Mouse (Mus musculus) CH12.LX (cell line): ENCODE results near the gene Ccng2. TPM values are rescaled to one million over a fixed set of nuclear protein-coding genes. Genes with fewer than 3 reads are reported as not detected.

Source experiments
- DNase-seq: peaks from one replicate; pipeline ENCODE4 v3.0.0-alpha.2; 2013; ENCODE audit errors: extremely low read depth
- H3K27ac ChIP-seq: 2 replicates; pipeline ENCODE4 v1.5.1; 2012; ENCODE audit warnings: low read depth, mild to moderate bottlenecking, control low read depth, moderate library complexity; ENCODE audit not compliant: insufficient read depth
- H3K27me3 ChIP-seq: replicated peaks from 2 replicates; pipeline ENCODE3; 2012; ENCODE audit warnings: inconsistent platforms
- H3K36me3 ChIP-seq, 2 experiments: replicated peaks in 1 of 2; 2 replicates each; pipeline versions ENCODE3 to v1.6.1; 2012; ENCODE audit warnings: inconsistent platforms in 1 of 2, low read length in 1 of 2, mild to moderate bottlenecking in 1 of 2, mixed read lengths in 1 of 2, moderate library complexity in 1 of 2; ENCODE audit not compliant: control insufficient read depth in 1 of 2, insufficient read depth in 1 of 2
- H3K4me1 ChIP-seq, 2 experiments: 2 replicates each; pipeline ENCODE4 v1.6.1; 2012; ENCODE audit warnings: inconsistent platforms in 1 of 2, moderate library complexity in 1 of 2; ENCODE audit not compliant: insufficient read depth in 2 of 2, control insufficient read depth in 1 of 2
- H3K4me2 ChIP-seq: 2 replicates; pipeline ENCODE4 v1.6.1; 2012; ENCODE audit warnings: low read depth, mild to moderate bottlenecking, control low read depth; ENCODE audit not compliant: poor library complexity, insufficient read depth, severe bottlenecking
- H3K4me3 ChIP-seq, 3 experiments: fragments of 150-350 bp in 1 of 3; sonication (generic) in 1 of 3; replicated peaks in 1 of 3; 2 replicates each; pipeline versions ENCODE3 to v1.5.1; 2011 to 2012; ENCODE audit warnings: low read depth in 2 of 3, low read length in 2 of 3, mild to moderate bottlenecking in 2 of 3, moderate library complexity in 2 of 3, control low read depth in 1 of 3, improper control_type of control experiment in 1 of 3, inconsistent platforms in 1 of 3, mixed read lengths in 1 of 3; ENCODE audit not compliant: poor library complexity in 1 of 3
- H3K79me2 ChIP-seq: replicated peaks from 2 replicates; pipeline ENCODE4 v1.6.1; 2012; ENCODE audit warnings: mild to moderate bottlenecking, moderate library complexity; ENCODE audit not compliant: control insufficient read depth, poor library complexity, insufficient read depth, severe bottlenecking; ENCODE audit errors: extremely low read depth
- H3K9ac ChIP-seq: 2 replicates; pipeline ENCODE4 v1.6.1; 2012; ENCODE audit warnings: low read depth, mild to moderate bottlenecking, control low read depth, moderate library complexity; ENCODE audit not compliant: insufficient read depth
- H3K9me3 ChIP-seq: replicated peaks from 2 replicates; pipeline ENCODE3; 2012; ENCODE audit warnings: low read length, inconsistent platforms, mixed read lengths
- CHD1 ChIP-seq: IDR thresholded peaks from 2 replicates; pipeline ENCODE4 v1.6.1; 2012; ENCODE audit warnings: low read depth, low read length, improper control_type of control experiment, inconsistent platforms
- CHD2 ChIP-seq: IDR thresholded peaks from 2 replicates; pipeline ENCODE4 v1.6.1; 2011; ENCODE audit warnings: low read length, improper control_type of control experiment
- CTCF ChIP-seq, 2 experiments: IDR thresholded peaks in 1 of 2; conservative IDR thresholded peaks in 1 of 2; 2 replicates each; pipeline ENCODE4 v1.5.1; 2011 to 2012; ENCODE audit warnings: low read depth in 2 of 2, low read length in 2 of 2, improper control_type of control experiment in 1 of 2, inconsistent platforms in 1 of 2, mild to moderate bottlenecking in 1 of 2, moderate library complexity in 1 of 2
- ELF1 ChIP-seq: IDR thresholded peaks from 2 replicates; pipeline ENCODE4 v1.6.1; 2014; ENCODE audit warnings: low read depth, mild to moderate bottlenecking, inconsistent platforms, low read length, improper control_type of control experiment
- HCFC1 ChIP-seq: IDR thresholded peaks from 2 replicates; pipeline ENCODE4 v1.6.1; 2012; ENCODE audit warnings: low read depth, mild to moderate bottlenecking, inconsistent platforms, low read length, improper control_type of control experiment
- MAFK ChIP-seq: IDR thresholded peaks from 2 replicates; pipeline ENCODE4 v1.6.1; 2011; ENCODE audit warnings: low read length, improper control_type of control experiment; ENCODE audit not compliant: insufficient replicate concordance
- MYC ChIP-seq: IDR thresholded peaks from 2 replicates; pipeline ENCODE4 v1.6.1; 2011; ENCODE audit warnings: low read depth, mild to moderate bottlenecking, improper control_type of control experiment, low read length
- SMC3 ChIP-seq: IDR thresholded peaks from 2 replicates; pipeline ENCODE4 v1.6.1; 2011; ENCODE audit warnings: low read depth, low read length, improper control_type of control experiment
- TBP ChIP-seq: conservative IDR thresholded peaks from 2 replicates; pipeline ENCODE4 v1.6.1; 2011; ENCODE audit warnings: low read depth, low read length, improper control_type of control experiment
- TCF12 ChIP-seq: IDR thresholded peaks from 2 replicates; pipeline ENCODE4 v1.6.1; 2014; ENCODE audit warnings: low read depth, mild to moderate bottlenecking, inconsistent platforms, low read length, improper control_type of control experiment
- ZC3H11A ChIP-seq: IDR thresholded peaks from 2 replicates; pipeline ENCODE4 v1.6.1; 2012; ENCODE audit warnings: low read depth, mild to moderate bottlenecking, inconsistent platforms, low read length, improper control_type of control experiment
- dilution Hi-C: fragments of 300-500 bp; cut with MboI; formaldehyde crosslinking; loops from 2 replicates; pipeline ENCODE4 v1.14.3; 2020; ENCODE audit warnings: low sequenced_read_pairs; ENCODE audit not compliant: extremely low pct_unique_long_range_greater_than_20kb, extremely low pct_ligation_motif_present
- in situ Hi-C: fragments of 300-500 bp; cut with MboI; formaldehyde crosslinking; loops from 3 replicates; pipeline ENCODE4 v1.14.3; 2019; ENCODE audit warnings: low sequenced_read_pairs, low pct_ligation_motif_present, low pct_unique_long_range_greater_than_20kb, mixed read lengths
- polyA plus RNA-seq: library from polyadenylated mRNA; unstranded; fragments of >175 nt; gene quantifications from 2 replicates; pipeline ENCODE4 v1.2.1, GENCODE M21; 2012; ENCODE audit warnings: low read depth; ENCODE audit not compliant: insufficient read length
- total RNA-seq, 2 experiments: library from RNA; depleted of rRNA; stranded (reverse); fragments of 300-350 nt in 1 of 2; fragments of >200 nt in 1 of 2; gene quantifications; 2 replicates each; pipeline ENCODE4 v1.2.3; 2012 to 2014

Ccng2 gene
- total and polyA plus RNA-seq, 3 experiments: 6.2 to 23.1 (median 16.7) TPM

DNA sequence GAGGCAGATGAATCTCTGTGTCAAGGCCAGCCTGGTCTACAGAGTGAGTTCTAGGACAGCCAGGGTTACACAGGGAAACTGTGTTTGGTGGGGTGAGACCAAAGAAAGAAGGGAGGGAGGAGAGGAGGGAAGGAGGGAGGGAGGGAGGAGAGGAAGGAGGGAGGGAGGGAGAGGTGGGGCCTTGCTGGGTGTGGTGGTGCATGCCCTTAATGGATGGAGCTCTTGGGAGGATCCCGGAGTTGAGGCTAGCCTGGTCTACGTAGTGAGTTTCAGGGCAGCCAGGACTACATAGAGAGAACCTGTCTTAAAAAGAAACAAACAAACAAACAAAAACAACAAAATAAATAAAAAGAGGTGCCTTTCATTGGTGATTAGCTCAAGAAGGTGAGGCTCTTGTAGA, 34.2 kb upstream of the Ccng2 start:
- H3K9ac ChIP-seq: no peak overlapping the region
- H3K9me3 ChIP-seq: no peaks in the 10 kb centered on the region
- no peak overlapping the region for H3K4me3 ChIP-seq
- H3K27ac ChIP-seq: no peak overlapping the region
- in situ Hi-C loops (loop anchor here (5.0 kb wide), 1 partner anchor 34 kb away; the partner anchor contains the start of gene Ccng2), dilution Hi-C loops (no loop called here)
- H3K27me3 ChIP-seq: peaks cover 1% of the 10 kb centered on the region
- no peak for TF ChIP-seq MAFK
- TF ChIP-seq CTCF (conservative IDR thresholded peaks at IDR 0.05 in 1 of 2, IDR thresholded peaks at IDR 0.05 in 1 of 2; ENCODE audit: low read depth in 2 of 2, low read length in 2 of 2): no peak
- no peak for TF ChIP-seq SMC3
- TF ChIP-seq ZC3H11A: no peak
- TF ChIP-seq ELF1: no peak
- TF ChIP-seq TBP: no peak
- TF ChIP-seq, all 38 proteins: peak for 0
- no peak for DNase-seq
- H3K79me2 ChIP-seq: no peaks in the 10 kb centered on the region
- no peak overlapping the region for H3K4me2 ChIP-seq
- H3K4me1 ChIP-seq: peaks cover 17 to 39% of the 10 kb centered on the region in 2 experiments
- no peaks in the 10 kb centered on the region for H3K36me3 ChIP-seq

DNA sequence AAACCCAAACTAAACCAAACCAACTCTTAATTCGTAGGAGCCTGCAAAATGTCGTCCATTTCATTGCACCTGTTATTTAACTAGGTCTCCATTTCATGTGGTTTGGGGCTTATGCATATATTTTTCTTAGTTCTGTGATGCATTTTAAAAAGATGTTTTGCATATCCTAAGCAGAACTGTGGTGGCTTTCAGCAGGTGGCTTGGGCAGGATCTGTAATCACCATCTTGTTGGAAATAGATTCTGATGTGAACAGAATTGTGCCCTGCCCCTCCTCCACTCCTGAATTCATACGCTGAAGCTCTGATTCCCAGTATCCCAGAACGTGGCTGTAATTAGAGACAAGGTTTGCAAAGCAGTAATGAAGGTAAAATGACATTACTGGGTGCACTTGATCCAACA, 32.9 kb upstream of the Ccng2 start:
- Histone ChIP-seq H3K79me2 (no peaks in the 10 kb centered on the region), H3K9ac (no peak overlapping the region), H3K36me3 (no peaks in the 10 kb centered on the region), H3K27ac (peak overlapping the region; percentile 15; the same call in 1 of the 2 replicates), H3K4me2 (peak overlapping the region; percentile 71), H3K9me3 (no peaks in the 10 kb centered on the region), H3K4me3 (no peak overlapping the region), H3K27me3 (peaks cover 1% of the 10 kb centered on the region), H3K4me1 (peaks cover 13 to 30% of the 10 kb centered on the region in 2 experiments)
- dilution Hi-C loops (no loop called here), in situ Hi-C loops (loop anchor here (5.0 kb wide), 1 partner anchor 33 kb away; the partner anchor contains the start of gene Ccng2)
- peak; percentile 68 for DNase-seq
- no peak for TF ChIP-seq CHD2
- no peak for TF ChIP-seq CHD1
- TF ChIP-seq ELF1: no peak

DNA sequence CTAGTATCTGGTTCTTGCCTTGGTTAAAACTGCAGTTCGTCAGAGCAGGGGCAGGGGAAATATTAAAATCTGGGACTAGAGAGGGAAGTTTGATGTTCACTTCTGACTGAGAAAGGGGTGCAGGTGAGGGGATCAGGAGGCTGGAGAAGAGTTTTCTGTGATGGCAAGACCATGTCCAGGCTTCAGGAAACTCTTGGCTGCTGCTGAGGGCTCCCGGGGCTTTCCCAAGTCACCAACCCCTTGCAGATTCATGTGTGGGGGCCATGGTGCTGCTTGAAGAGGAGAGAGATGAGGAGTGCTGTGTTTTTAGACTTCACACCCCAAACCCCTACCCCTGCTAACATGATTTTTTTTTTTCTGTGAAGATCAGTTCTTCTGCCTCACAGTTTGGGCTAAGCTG, 32.5 kb upstream of the Ccng2 start:
- no peaks in the 10 kb centered on the region for H3K9me3 ChIP-seq
- DNase-seq: no peak
- 0 out of 2 replicates have a peak overlapping the region, but pooled peaks have one; percentile 15 for H3K9ac ChIP-seq
- in situ Hi-C loops: loop anchor here (5.0 kb wide), 1 partner anchor 33 kb away; the partner anchor contains the start of gene Ccng2
- peak overlapping the region; percentile 15; the same call in 1 of the 2 replicates for H3K27ac ChIP-seq
- no peaks in the 10 kb centered on the region for H3K36me3 ChIP-seq
- H3K27me3 ChIP-seq: peaks cover 1% of the 10 kb centered on the region
- H3K4me1 ChIP-seq: peaks cover 13 to 25% of the 10 kb centered on the region in 2 experiments
- no peak for TF ChIP-seq HCFC1
- no peak for TF ChIP-seq CHD2
- no peak for TF ChIP-seq MYC
- no peak for TF ChIP-seq TCF12
- H3K79me2 ChIP-seq: no peaks in the 10 kb centered on the region
- H3K4me2 ChIP-seq: peak overlapping the region; percentile 71
- H3K4me3 ChIP-seq: no peak overlapping the region
- dilution Hi-C loops: no loop called here
